Mouse (Mus musculus) left cerebral cortex, adult 11 months (tissue): Measurements from ENCODE around the gene Smg6.

ENCODE experiments used
- DNase-seq: peaks from one replicate; pipeline ENCODE4 v3.0.0; 2022; ENCODE audit warnings: low spot score

Smg6 gene

DNA sequence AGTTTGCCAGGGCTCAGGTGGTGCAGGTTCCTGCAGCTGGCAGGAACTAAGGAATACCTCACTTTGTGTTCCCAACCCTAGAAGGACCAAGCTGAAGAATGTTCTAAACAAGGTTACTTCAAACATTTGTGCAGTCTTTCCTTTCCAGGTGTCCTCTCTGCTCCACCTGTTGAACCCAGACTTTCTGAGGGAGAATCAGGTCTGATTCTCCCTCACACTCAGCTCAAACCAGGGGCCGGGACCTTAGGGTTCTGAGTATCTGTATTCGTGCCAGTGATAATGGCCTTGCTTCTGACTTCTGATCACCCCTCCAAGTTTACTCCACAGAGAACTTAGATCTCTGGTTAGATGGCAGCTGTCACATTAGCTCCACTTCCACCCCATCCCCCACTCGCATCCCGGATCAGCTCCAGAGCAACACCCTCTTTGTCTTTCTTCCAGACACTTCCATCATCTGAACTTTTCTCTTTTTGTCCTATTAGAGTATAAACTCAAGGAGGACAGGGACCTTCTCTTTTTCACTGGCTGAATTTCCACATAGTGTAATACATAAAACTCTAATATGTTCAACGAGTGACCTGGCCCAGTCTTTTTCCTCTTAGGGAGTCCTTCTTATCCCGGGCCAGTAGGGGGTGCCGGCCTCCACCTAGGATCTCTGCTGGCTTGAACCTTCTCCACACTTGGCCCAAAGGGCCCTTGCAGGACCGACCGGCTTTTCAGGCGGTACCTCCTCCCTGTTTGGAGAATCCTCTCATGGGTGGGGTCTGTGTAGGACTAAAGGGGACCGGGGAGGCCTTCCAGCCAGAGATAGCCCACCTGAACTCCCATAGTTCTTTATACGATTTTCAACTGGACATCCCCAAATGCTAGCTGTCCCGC, 267.0 kb downstream of the Smg6 start:
- DNase-seq: no peak

DNA sequence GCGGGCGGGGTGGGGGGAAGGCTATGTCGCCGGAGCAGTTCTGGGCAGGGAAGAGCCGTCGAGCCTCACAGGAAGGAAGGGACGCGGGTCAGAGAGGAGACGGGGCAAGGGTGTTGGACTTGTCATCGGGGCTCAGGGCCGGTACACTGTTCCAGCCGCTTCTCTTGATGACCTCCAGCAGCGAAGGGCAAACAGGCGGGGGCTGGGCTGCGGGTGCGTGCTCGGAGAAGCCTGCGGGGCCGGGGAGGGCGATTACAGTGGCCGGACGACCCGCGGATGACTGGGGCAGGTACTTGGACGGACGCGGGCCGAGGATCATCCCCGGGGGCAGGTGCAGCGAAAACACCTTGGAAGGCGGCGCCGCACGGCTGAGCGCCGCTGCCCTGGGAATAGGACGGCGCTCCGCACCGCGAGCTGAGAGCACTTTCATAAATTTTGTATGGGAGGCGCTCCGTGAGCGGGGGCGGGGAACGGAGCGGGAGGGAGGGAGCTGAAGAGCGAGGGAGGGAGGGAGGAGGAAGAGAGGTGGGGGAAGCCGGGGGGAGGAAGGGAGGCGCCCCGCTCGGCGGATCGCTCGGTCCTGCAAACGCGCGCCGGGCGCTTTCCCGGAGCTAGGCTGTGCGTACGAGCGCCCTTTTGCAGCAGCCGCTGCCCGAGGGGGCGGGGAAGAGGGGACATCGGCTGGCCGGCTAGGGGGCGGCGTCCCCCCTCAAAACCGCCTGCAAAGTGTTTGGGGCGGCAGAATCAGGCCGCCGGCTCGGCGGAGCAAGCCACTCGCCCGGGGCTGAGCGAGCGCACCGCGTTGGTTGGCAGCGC, 267.8 kb downstream of the Smg6 start, which contains the start of gene Rtn4rl1:
TSS of gene Rtn4rl1 (plus strand) at position 528 of the 816 bp plus-strand sequence.
- DNase-seq: no peak

DNA sequence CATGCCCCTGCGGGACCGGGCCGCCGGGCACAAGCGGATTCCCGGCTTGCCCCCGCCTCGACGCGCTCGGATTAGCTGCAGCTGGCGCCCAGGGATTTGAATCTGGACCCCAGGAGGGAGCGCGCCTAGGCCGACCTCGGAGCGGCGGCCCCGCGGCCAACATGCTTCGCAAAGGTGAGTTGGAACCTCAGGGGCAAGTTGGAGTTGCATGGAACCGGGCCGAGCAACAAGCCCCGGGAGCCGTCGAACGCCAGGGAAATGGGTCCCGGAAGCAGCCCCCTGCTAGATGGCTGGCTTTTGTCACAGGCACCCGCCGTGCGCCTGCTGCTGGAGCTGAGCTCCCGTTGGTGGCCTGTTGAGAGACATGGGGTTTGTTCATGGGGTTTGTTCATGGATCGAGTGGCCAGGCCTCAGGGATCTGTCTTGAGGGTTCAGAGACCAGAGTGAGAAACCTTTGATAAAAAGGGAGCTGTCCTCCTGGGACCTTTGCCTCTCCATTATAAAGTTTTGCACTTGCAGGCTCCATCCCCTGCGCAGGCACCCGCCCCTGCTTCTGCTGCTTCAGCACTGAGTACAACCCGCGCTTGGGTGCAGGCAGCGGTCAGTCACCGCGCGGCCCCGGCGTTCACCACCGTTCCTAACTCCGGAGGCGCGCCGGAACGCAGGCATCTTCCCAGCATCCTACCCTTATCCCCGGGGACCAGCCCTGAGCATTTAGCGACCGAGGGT, 268.7 kb downstream of the Smg6 start:
- DNase-seq: no peak

DNA sequence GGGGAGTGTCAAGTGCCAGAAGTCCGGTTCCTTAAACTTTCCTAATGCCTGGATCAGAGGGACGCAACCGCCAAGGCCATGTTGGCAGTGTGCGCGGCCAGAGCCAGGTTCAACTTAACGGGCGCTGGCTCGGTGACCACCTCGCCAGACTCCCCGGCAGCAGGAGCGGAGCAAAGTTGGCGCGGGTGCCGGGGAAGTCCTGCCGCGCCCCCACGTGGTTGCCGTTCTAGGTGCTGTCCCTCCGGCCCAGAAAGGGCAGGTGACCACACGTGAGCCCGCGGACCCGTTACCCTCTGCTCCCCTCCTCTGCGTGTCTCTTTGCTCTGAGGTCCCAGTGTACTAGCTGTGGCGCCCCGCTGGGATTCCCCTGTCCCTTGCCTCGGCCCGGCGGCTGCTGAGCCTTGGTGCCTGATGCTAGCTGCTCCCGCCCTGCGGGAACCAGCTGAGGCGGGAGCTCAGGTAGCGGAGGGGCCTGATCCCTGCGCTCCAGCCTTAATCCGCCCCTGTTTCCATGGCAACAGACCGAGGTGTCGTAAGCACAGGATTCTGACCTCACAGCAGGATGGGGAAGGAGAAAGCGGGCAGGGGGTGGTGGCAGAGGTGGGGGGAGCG, 269.3 kb downstream of the Smg6 start:
- no peak for DNase-seq

DNA sequence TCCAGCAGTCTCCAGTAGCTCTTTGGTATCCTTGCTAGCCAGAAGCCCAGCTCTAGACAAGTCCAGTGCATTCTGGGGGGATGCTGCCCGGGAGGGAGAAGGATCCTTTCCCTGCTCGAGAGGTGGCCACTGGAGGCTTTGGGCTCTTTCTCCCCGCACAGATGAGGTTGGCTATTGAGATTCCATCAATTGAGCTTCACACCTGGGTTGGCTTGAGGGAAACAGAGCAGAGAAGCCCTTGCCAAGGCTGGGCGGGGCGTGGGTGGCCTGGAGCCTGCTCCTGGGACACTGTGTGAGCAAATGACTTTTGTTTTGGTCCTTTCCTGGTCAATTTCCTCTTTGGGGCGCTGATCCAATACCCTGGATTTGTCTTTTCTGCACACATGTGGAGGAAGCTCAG, 270.5 kb downstream of the Smg6 start:
- no peak for DNase-seq

DNA sequence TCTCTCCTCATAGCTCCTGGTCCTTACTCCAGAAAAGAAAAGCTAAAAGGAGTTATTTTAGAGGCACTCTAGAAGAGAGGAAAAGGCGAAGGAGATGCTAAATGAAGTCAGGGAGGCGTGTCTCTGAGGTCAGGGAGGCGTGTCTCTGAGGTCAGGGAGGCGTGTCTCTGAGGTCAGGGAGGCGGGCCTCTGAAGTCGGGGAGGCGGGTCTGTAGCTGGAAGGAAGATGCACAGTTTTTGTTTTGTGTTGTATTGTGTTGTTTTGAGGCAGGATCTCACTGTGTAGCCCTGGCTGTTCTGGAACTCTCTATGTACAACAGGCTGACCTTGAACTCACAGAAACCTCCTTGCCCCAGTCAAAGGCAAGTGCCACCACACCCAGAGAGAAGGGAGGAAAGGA, 272.3 kb downstream of the Smg6 start:
- DNase-seq: no peak

DNA sequence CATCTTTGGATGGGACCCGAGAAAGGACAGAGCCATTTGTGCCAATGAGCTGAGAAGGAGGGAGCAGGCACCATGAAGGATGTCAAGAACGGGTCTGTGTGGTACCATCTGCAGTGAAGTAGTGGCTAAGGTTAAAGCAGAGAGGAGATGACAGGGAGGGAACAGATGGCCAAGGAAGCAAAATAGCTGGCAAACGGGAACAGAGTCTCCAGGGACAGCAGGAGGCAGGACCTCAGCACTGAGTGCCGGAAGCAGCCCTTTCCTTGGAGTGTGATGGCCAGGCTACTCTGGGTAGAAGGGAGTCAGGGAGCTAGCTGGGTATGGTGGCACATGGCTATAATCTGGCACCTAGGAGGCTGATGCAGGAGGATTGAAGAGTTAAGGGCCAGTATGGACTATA, 273.2 kb downstream of the Smg6 start:
- no peak for DNase-seq

DNA sequence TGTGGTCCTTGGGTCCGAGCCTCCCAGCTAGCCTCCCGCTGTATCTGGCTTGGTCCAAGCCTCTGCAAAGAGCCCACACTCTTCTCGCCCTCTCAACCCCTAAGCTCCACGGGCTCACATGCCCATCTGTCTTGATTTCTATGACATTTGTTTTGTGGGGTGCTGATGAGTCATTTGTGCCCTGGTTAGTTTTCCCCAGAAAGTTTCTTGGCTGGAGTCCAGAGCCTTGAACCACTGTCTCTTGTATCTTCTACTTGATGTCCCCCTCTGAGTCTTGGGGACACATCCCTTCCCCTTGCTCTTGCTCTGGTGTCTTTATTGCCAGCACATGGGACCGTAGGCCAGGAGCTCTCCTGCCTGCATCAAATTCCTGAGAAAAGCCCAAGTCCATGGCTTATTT, 274.3 kb downstream of the Smg6 start:
- no peak for DNase-seq

DNA sequence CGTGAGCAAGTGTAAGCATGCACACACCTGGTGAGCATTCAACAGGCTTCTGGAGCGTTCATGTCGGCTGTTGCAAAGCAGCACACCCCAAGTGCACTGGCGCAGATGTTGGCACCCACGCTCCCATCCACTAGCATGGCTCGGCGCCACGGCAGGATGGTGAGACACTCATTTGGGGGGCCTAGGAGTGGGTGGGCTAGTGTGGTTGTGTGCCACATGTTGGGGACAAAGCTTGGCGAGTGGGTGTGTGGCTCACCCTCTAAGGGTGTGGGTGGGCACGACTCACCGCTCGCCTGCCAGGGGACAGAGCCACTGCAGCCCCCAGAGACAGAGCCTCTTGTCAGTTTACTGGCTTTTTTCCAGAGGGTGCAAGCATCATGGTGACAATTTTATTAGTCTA, 275.3 kb downstream of the Smg6 start:
- no peak for DNase-seq

DNA sequence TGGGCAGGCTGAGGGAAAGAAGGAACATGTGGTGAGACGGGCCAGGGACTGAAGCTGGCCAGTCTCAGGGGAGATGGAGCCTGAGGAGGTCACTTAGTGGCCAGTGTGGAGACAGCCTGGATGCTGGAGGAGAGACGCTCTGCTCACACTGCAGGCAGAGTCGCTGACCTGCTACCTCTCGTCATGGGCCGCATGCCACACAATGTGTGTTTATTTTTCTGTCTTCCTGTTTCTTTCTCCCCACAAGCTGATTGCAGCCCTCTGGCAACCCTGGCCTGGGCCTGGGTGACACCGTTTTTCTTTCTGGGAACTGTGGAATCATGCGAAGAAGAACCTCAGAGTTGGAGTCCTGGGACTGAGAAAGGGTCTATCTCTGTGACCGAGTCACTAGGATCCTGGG, 276.1 kb downstream of the Smg6 start:
- no peak for DNase-seq

DNA sequence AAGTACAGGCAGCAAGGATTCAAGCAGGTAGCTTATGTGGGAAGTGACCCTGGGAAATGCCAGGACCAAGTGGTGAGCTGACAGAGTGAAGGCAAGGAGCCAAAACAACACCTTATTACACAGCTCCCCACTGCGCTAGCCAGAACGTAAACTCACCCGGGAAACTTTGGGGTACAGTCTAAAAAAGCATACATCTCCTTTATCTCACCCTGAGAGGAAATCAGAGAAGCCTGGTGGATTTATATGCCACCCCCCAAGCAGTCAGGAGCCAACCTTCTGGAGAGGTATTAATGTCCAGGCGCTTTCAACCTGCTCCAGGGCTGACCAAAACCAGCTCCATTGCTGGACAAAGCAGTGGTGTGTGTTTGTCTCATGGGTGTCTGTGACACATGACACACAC, 278.3 kb downstream of the Smg6 start:
- DNase-seq: no peak

DNA sequence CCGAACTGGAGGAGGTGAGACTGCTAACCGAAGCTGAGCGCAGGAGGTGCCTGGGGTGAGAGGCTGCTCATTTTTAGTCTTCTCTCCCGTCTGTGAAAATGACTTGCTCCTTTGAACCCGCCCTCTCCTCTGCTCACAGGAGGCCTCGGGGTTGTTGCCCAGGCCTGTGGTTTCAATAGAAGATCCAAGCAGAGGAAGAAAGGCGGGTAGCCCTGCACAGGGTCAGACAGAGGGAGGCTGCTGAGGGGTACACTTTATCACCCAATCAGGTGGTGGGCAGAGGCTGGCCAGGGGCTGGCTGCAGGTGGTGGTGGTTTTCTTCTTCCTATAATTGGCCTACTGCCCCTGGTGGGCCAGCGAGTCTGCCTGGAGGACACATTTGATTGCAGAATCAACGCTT, 278.8 kb downstream of the Smg6 start:
- DNase-seq: no peak

DNA sequence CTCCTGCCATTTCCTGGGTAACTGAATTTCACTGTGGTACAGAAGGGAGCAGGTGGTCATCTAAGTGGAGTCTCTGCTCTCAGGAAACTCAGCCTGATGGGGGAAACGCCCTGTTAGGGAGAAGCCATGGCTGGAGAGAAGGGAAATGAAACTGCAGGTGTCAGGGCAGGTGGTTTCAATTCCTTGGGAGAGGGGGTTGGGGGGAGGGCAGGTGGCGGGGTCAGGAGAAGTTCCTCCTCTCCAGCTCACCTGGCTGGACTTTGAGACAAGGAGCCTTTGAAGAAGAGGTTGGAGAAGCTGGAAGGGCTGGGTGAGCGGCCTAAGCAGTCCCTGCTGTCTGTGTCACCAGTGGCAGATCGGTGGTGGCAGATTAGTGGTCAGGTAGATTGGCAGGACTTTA, 280.7 kb downstream of the Smg6 start:
- no peak for DNase-seq

DNA sequence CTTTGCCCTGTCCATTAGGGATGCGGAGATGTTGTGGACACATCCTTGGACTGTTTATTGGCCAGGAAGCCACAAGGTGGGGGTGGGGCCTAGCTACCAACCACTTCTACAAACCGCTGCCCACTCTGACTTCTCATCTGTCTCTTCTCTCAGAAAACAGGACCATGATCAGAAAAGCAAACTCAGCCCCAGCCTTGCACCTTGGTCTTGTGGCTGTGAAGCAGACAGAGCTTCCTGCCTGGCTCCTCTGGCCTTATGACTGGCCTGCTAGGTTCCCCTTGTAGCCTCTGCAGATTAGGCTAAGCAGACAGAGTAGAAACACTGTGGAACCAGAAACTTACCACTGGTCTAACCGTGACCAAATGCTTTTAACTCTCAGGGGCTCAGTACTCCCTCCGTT, 283.7 kb downstream of the Smg6 start:
- no peak for DNase-seq

DNA sequence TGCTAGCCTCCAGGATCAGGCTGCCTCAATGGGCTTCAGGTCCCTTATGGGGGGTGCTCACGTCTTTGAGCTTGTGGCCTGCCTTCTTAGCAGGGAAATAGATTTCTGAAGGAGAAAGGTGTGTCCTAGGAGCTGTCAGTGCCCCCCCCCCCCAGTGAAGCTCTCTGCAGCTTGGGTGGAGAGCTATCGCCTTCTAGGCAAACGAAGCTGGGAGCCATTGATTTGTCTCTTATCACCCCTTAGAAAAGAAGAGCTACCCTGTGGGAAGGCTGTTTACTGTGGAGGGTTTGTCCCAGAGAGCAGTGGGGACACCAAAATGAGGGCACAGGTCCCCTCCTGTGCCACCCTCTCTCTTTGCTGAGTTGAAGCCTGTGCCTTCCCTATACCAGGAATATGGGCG, 284.5 kb downstream of the Smg6 start:
- DNase-seq: no peak

DNA sequence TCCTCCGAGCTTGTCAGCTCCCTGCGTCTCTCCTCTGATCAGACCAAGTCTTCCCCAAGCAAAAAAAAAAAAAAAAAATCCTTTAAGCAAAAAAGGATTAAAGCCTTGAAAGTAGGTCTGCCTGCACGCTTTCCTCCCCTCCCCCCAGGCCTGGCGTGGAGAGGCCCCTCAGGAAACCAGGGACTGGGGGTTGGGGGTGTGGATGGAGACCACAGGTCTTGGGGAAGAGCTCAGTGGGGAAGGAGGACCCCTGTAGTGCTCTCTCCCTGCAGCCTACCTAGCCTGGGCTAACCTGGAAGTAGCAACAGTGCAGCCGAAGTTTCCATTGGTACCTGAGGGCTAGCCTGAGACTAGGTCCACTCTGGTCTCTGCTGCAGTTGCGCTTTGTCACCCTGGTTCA, 285.1 kb downstream of the Smg6 start:
- no peak for DNase-seq

DNA sequence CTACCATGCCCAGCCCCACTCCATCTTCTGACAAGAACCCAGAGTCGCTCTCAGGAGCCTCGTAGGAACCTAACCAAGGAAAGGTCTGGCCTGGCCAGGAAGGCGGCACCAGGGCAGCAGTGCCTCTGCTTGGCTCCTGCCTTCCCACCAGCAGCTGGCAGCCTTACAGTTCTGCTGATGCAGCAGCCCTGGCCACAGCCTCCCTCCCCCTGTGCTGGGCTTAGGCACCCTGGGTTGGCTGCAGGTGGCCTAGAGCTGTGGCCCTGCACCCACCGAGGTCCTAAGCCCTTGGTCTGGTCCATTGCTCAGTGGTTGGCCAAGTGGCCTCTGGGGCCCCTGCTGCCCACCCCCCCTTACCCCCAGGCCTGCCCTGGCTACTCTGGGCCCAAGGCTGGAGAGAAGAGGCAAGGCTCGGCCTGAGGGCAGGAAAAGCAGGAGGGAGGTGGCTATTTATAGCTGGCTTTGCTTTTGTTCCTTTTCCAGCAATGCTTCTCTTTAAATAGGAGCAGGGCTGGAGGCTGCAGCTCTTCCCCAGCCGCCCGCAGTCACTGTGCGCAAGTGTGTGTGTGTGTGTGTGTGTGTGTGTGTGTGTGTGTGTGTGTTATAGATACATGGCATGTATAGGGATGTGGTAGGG, 286.5 kb downstream of the Smg6 start:
- no peak for DNase-seq

DNA sequence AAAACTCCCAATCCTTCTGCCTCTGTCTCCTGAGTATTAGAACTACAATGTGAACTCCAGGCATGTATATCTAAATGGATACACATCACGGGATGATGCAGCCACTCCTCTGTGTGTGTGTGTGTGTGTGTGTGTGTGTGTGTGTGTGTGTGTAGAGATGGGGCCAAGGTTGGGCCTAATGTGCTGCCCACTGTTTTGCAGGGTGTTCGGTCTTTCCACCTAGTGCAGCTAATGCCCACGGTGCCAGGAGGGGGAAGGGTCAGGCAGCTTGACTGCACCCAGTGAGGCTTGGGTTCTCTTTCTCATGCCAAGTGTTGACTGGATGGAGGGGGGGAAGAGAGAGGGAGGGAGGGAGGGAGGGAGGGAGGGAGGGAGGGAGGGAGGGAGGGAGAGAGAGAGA, 287.3 kb downstream of the Smg6 start:
- DNase-seq: no peak

DNA sequence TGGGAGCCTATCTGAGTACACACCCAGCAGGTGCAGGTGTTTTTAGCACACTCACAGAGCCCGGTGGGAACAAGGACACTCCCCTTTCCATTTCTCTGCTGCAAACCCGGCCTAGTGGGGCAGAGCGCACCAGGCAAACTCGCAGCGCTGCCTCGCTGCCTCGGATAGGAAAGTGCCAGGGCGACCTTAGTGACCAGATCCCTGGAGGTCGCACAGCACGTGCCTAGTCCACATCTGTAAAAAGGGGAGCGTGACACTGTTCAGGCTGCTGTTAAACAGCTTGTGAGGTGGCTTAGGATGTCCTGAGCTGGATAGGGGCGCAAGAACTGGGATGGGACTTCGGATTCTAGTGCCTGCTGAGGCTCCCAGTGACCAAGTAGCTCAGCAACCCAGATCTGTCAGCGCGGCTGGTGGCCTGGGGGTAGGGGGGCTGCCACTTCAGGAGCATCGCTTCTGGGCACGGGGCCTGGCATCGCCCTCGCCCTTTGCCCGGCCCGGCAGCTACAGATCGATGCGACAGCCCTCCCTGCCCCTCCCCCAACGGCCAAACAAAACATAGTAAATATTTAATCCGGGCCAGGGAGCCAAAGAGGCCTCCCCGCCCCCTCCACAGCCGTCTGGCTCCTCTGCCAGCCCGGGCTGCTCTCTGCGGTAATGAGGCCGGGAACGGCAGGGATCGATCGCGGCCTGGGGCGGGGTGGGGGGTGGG, 287.9 kb downstream of the Smg6 start:
- DNase-seq: no peak
